Comparison of ENCODE assay signal across 21 mouse cellular contexts in the genomic region with DNA sequence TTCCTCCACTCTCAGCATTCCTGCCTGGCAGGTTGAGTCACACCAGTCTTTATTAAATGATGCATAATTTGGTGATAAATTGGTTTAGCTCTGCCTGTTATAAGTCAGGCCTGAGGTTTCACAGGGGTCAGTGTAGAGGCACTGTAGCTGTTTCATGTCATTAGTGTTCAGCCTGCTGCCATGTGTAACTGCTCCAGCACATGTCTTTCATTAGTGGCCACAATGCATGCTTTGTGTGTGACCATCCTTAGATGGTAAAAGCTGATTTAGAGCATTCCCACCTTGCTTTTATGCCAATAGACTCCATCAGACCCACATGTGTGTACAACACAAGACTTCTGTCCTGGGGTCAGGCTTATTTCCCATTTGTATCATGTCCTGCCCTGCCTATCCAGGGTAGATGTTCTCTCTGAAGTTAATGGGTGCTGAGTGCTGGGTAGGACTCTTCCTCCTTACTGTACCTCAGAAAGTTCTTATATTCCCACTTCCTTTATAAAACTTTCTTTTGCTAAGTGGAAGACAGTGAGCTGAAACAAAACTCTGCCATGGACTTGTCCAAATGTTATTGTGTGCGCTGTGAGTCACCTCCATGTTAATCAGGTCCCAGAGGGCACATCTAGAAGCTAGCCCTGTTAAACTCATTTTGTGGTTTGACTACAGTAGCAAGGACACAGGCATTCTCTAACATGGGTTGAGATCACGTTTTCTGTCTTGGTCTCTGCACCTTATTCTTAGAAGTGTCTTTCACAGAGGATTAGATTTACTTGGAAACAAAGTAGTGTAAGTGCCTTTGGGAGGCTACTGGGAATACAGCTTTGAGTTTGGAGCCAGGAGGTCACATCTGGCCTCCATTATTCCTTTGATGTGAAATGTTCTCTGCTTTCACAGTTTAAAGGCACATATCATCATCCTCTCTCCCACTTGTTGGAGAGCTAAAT.
A peak's percentile ranks its signal among the peaks of the same experiment; 100 is the strongest.
DNase-seq lines count a peak whose midpoint lies in the region; ATAC-seq and TF ChIP-seq lines count a peak whose summit lies in the region.
"Had no signal": no experiment of that assay in that cellular context is flagged by ENCODE, and none has a peak within 500 bp of the region (broad histone marks: within the 10 kb centered on the region; RNA-seq: fewer than 3 reads in every experiment).

No protein-coding gene starts in this region.

- no peak for TF ChIP-seq POLR2A in embryonic fibroblast, embryonic 13.5 days (IDR thresholded peaks at IDR 0.05; ENCODE audit: low read depth, low read length)

- no peak overlapping the region for H3K4me2 ChIP-seq in intestine, embryonic 14.5 days (ENCODE audit: low read length)
- no peak overlapping the region for H3K4me2 ChIP-seq in intestine, embryonic 16.5 days (ENCODE audit: low read depth, low read length)
- H3K4me2 ChIP-seq: embryonic facial prominence, embryonic 15.5 days; forebrain, embryonic 15.5 days; heart, embryonic 13.5 days; hindbrain, embryonic 12.5 days; liver, embryonic 15.5 days had no signal

- no peaks in the 10 kb centered on the region for H3K4me1 ChIP-seq in intestine, embryonic 14.5 days (replicated peaks; ENCODE audit: control insufficient read depth, insufficient read depth, low read length)
- H3K4me1 ChIP-seq in intestine, embryonic 16.5 days (ENCODE audit: control insufficient read depth, insufficient read depth, low read length) = no peaks in the 10 kb centered on the region
- peaks cover 11% of the 10 kb centered on the region for H3K4me1 ChIP-seq in embryonic fibroblast, embryonic 13.5 days (ENCODE audit: control insufficient read depth, insufficient read depth, low read length)
- H3K4me1 ChIP-seq: liver, embryonic 15.5 days had no signal

- TF ChIP-seq CTCF in embryonic fibroblast, embryonic 13.5 days (IDR thresholded peaks at IDR 0.05; ENCODE audit: borderline replicate concordance, insufficient read depth, low read length) = no peak
- no peak for TF ChIP-seq CTCF in layer of hippocampus, adult 2 months (conservative IDR thresholded peaks at IDR 0.05)

- ATAC-seq in intestine, embryonic 14.5 days (replicated peaks; ENCODE audit: low FRiP score, low TSS enrichment, low read depth) = 0 out of 2 replicates have a peak, but pooled peaks have one; percentile 60
- no peak for ATAC-seq in intestine, embryonic 16.5 days
- ATAC-seq: forebrain, embryonic 15.5 days had no signal

- no peak overlapping the region for H3K27ac ChIP-seq in intestine, embryonic 14.5 days (ENCODE audit: low read depth)
- H3K27ac ChIP-seq in intestine, embryonic 16.5 days (ENCODE audit: low read length) = no peak overlapping the region
- peak overlapping the region; percentile 79 for H3K27ac ChIP-seq in embryonic fibroblast, embryonic 13.5 days (ENCODE audit: insufficient read depth, low read length)
- H3K27ac ChIP-seq in layer of hippocampus, adult 2 months = no peak overlapping the region
- H3K27ac ChIP-seq: embryonic facial prominence, embryonic 15.5 days; forebrain, embryonic 15.5 days; heart, embryonic 13.5 days; hindbrain, embryonic 12.5 days; left cerebral cortex, adult 2 months; liver, embryonic 15.5 days had no signal

- H3K9me3 ChIP-seq in intestine, embryonic 14.5 days (ENCODE audit: control insufficient read depth, low read length) = no peaks in the 10 kb centered on the region
- H3K9me3 ChIP-seq in intestine, embryonic 16.5 days (ENCODE audit: control insufficient read depth, low read length) = no peaks in the 10 kb centered on the region
- H3K9me3 ChIP-seq: embryonic facial prominence, embryonic 15.5 days; forebrain, embryonic 15.5 days; G1E; heart, embryonic 13.5 days; hindbrain, embryonic 12.5 days; liver, embryonic 15.5 days had no signal

- no peaks in the 10 kb centered on the region for H3K36me3 ChIP-seq in intestine, embryonic 14.5 days (ENCODE audit: control insufficient read depth, insufficient read depth, low read length)
- no peaks in the 10 kb centered on the region for H3K36me3 ChIP-seq in intestine, embryonic 16.5 days (ENCODE audit: control insufficient read depth, insufficient read depth, low read length)
- H3K36me3 ChIP-seq: embryonic facial prominence, embryonic 15.5 days; forebrain, embryonic 15.5 days; G1E; heart, embryonic 13.5 days; hindbrain, embryonic 12.5 days; liver, embryonic 15.5 days had no signal

- 75% methylated on average over 2 of the region's 2 CpGs for WGBS in intestine, embryonic 14.5 days
- WGBS in intestine, embryonic 16.5 days = 76% methylated on average over 2 of the region's 2 CpGs

- H3K27me3 ChIP-seq in intestine, embryonic 14.5 days (replicated peaks; ENCODE audit: control insufficient read depth, insufficient read depth, low read length) = no peaks in the 10 kb centered on the region
- H3K27me3 ChIP-seq in intestine, embryonic 16.5 days (replicated peaks; ENCODE audit: control insufficient read depth, insufficient read depth, low read length) = no peaks in the 10 kb centered on the region
- H3K27me3 ChIP-seq: embryonic facial prominence, embryonic 15.5 days; forebrain, embryonic 15.5 days; heart, embryonic 13.5 days; hindbrain, embryonic 12.5 days; liver, embryonic 15.5 days had no signal

- H3K4me3 ChIP-seq in intestine, embryonic 14.5 days (ENCODE audit: low read depth, low read length) = no peak overlapping the region
- no peak overlapping the region for H3K4me3 ChIP-seq in intestine, embryonic 16.5 days (ENCODE audit: low read length)
- H3K4me3 ChIP-seq in embryonic fibroblast, embryonic 13.5 days (ENCODE audit: insufficient read depth, low read length) = no peak overlapping the region
- H3K4me3 ChIP-seq in layer of hippocampus, adult 2 months = no peak overlapping the region
- H3K4me3 ChIP-seq: embryonic facial prominence, embryonic 15.5 days; forebrain, embryonic 15.5 days; heart, embryonic 13.5 days; hindbrain, embryonic 12.5 days; left cerebral cortex, adult 2 months; liver, embryonic 15.5 days had no signal

- no peak for DNase-seq in intestine, embryonic 14.5 days (ENCODE audit: low spot score)
- peak; percentile 86 for DNase-seq in embryo, embryonic 10 days (ENCODE audit: low spot score)
- peak; percentile 81 for DNase-seq in mesoderm, embryonic 11.5 days (ENCODE audit: low read depth, low spot score)
- DNase-seq in adrenal gland, adult 8-10 months = no peak
- no peak for DNase-seq in layer of hippocampus, adult 2 months (ENCODE audit: low spot score in 2 of 2)
- DNase-seq in frontal cortex, postnatal 25 days (ENCODE audit: low spot score in 2 of 2) = no peak
- DNase-seq: cerebellum, adult 8-10 months; gastrocnemius, postnatal 25 days; kidney, adult 2 months; kidney, postnatal 36 days; lung, postnatal 36 days; midbrain, embryonic 14.5 days had no signal

- H3K9ac ChIP-seq in intestine, embryonic 14.5 days (ENCODE audit: low read length) = no peak overlapping the region
- H3K9ac ChIP-seq in intestine, embryonic 16.5 days (ENCODE audit: low read depth, low read length) = no peak overlapping the region
- H3K9ac ChIP-seq: embryonic facial prominence, embryonic 15.5 days; forebrain, embryonic 15.5 days; heart, embryonic 13.5 days; hindbrain, embryonic 12.5 days; liver, embryonic 15.5 days had no signal

Comparison
In these comparisons a context has a peak if more than half of its experiments do, and no peak if none do; other contexts are left out.
1. DNase-seq: peak in embryo, embryonic 10 days (single experiment) and mesoderm, embryonic 11.5 days (single experiment); none in intestine, embryonic 14.5 days (single experiment), adrenal gland, adult 8-10 months (single experiment), layer of hippocampus, adult 2 months (0 of 2) and frontal cortex, postnatal 25 days (0 of 2).